Mouse (Mus musculus) left cerebral cortex, adult 11 months (tissue): ENCODE measurements around the gene Taok1.
"Not testable (repeated sequence)": the region's sequence is repeated elsewhere in the genome, so short reads cannot be mapped to it uniquely, and the experiment has no call there.

Experiments
- DNase-seq: peaks from one replicate; pipeline ENCODE4 v3.0.0; 2022; ENCODE audit warnings: low spot score

The Taok1 gene

DNA sequence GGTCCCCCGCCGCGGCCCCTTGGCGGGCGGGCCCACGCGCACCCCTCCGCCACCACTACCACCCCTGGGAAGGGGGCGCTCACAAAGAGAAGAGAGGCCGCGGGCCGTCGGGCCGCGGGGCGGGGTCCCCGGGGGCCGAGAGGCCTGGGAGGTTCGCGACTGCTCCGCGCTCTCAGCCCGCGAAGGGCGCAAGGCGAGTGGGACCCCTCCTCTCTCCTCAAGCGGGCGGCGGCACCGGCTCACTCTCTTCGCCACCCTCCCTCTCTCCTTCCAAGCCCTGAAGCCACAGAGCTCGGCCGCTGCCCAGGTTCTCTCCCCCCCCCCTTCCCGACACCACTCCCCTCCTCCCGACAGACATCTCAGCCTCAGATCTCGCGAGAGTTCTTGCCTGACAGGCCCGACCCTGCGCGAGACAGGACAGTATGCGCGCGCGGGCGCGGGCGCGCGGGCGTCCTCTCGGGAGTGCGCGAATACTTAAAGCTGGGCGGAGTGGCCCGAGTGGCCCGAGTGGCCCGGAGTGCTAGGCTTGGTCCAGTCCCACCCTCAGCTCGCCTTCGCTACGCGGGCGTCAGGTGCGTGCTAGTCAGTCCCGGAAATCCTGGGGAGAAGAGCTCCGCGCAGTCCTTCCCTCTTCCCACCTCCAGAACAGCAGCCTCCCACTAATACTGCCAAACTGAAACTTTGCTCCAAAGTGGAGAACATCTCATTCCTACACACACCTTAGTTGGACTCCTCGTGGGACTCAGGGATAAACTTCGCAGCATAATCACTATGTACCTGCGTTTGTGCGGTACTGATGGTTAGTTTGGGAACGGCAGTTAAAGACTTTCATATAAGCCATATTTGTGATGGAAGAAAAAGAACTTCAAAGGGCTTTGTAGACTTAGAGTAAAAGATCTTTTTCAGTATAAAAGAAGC is at the start of gene Taok1:
Gene Taok1 (minus strand): TSS at position 278 of the 918 bp plus-strand sequence.
- peak; percentile 93 for DNase-seq

DNA sequence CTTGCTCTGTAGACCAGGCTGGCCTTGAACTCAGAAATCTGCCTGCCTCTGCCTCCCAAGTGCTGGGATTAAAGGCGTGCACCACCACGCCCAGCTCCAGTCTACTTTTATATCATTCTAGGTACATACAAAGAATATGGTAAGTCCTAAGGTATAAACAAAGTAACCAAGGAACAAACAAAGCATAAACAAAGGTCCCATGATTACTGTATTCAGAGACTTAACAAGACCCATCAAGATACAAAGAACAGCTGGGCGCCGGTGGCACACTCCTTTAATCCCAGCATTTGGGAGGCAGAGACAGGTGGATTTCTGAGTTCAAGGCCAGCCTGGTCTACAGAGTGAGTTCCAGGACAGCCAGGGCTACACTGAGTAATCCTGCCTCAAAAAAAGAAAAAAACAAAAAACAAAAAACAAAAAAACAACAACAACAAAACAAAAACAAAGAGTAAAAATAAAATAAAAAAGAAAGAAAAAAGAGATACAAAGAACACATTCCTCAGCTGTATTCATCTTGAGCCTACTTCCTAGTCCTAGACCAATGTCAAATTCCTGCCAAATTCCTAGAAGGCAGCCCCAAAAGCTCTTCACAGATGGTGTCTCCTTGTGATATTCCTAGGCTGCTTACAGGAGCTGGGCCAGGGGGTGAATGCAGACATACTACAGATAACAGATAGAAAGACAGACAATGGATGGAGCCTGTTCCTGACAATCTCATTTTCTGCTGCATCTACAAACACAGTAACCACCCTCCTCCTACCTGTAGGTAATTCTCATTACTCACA is 46.0 kb upstream of the Taok1 start:
- not testable (repeated sequence) for DNase-seq

DNA sequence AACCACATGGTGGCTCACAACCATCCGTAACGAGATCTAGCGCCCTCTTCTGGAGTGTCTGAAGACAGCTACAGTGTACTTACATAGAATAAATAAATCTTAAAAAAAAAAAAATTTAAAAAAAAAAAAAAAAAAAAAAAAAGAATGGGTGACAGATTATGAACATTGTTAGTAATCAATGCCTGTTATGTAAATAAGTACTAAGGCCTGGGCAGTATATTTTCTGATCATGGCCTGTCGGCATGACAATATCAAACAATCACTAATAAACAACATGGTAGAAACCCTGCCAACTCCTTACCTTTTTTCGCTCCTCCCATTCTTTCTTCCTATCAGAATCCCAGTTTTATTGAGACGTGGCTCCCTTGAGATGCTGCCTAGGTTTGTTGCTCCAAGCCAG is 44.9 kb upstream of the Taok1 start:
- no peak for DNase-seq

DNA sequence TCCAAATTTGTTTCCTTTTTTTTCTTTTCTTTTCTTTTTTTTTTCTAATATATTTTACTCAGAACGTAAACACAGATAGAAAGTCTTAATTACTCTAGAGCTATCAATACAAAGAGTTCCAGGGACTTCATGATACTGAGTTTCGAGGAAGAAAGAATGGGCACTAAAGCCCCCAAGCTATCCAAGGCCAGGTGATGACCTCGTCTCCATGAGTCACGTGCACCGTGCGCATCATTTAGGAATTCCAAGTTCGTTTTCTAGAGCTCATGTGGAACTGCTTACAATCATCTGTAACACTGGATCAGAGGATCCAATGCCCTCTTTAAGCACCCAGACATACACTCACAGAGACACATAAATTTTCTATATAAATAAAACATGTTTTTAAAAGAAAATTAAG is 41.3 kb upstream of the Taok1 start:
- DNase-seq = no peak

DNA sequence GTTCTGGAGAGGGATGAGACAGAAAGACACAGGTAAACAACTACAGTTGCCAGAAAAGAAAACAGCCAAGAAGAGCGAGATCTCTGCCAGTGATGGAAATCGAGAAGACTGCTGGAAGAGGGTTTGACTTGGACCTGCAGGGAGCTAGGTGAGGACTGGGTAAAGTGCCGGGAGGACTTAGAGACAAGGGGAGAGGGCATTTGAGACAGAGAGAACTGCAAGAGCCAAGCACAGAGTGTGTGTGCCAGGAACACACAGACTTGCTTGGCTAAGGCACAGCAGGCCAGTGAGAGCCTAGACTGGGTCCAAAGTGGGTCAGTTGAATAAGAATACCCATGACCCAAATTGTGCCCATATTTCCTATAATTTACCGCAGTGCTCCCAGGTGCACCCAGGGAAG is 37.9 kb upstream of the Taok1 start:
- DNase-seq = no peak

DNA sequence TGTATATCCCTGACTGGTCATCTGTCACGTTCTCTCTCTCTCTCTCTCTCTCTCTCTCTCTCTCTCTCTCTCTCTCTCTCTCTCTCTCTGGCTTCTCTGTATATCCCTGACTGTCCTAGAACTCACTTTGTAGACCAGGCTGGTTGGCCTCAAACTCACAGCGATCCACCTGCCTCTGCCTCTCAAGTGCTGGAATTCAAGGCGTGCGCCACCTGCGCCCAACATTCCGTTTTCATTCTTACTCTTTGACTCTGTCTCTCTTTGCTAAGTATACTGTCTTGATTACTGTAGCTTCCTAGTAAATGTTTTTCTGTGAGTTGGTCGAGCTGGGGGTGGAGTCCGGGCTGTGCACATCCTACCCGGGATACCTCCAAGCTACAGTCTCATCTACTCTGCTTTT is 33.8 kb upstream of the Taok1 start:
- no peak for DNase-seq

DNA sequence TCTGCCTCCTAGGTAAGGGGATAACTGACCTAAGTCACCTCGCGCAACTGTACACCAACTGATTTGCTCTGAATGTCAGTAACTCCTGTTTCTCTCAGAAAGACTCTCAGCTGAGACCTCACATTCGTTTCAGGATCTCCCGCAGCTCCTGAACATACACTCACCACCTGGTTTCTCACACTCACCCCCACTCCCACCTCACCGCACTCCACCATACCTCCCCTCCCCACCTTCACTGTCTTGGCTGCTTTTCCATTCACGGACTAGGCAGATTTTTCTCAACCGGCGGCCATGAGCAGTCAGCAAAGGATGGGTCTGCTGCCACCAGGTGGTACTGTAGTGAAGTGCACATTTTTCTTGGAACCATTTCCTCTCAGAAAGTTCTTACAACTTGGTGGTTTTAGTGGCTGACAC is 22.6 kb upstream of the Taok1 start:
- peak; percentile 69 for DNase-seq

DNA sequence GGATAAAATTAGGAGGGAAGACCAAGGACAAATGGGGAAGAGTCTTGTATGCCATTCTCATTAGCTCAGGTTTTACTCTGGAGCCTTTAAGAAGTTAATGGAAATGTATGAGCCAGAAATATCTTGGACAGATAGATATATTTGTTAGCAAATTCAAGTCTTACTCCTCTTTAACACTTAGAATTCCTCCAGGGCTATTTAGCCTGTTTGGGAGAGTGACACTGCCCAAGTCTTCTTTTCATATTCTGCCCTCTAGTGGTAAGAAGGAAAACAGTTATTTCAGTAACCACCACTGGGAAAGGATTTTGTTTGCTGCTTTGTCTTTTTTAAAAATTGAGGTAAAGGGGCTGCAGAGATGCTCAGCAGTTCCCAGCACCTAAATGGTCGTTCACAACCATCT is 21.9 kb upstream of the Taok1 start:
- DNase-seq = no peak

DNA sequence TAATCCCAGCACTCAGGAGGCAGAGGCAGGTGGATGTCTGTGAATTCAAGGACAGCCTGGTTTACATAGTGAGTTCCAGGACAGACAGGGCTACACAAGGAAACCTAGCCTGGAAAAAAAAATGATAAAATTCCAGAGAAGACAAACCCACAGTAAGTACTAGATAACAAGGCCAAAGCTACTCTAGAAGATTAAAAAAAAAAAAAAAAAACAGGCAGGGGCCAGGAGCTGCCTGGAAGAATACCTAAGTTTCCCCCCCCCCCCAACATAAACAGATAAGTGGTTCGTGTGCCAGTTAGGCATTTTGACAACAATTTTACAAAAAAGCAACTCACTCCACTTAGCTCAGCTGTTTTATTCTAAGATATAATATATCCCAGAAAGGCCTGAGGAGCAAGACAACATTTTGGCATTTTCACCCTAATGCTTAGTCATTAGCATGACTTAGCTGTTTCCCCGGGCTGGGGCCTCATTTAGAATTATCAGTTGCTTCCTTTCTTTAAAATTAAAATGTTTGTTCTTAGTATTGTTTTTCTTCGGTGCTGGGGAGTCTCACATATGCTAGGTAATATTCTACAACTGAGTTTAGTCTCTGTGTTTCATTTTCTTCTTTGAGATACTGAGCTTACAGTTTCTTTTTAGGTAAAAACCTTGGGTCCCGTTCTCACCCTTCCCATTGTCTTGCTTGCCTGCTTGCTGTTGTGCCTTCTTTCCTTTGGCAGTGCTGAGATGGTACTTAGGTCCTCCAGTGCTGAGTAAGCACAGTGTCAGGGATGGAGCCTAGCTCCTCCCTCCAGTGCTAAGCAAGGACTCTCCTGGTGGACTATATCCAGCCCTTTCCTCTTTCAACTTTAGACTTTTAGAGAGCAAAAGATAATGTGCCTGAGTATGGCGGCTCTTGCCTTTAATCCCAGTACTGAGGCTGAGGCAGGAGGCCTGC is 19.3 kb upstream of the Taok1 start:
- DNase-seq = no peak

DNA sequence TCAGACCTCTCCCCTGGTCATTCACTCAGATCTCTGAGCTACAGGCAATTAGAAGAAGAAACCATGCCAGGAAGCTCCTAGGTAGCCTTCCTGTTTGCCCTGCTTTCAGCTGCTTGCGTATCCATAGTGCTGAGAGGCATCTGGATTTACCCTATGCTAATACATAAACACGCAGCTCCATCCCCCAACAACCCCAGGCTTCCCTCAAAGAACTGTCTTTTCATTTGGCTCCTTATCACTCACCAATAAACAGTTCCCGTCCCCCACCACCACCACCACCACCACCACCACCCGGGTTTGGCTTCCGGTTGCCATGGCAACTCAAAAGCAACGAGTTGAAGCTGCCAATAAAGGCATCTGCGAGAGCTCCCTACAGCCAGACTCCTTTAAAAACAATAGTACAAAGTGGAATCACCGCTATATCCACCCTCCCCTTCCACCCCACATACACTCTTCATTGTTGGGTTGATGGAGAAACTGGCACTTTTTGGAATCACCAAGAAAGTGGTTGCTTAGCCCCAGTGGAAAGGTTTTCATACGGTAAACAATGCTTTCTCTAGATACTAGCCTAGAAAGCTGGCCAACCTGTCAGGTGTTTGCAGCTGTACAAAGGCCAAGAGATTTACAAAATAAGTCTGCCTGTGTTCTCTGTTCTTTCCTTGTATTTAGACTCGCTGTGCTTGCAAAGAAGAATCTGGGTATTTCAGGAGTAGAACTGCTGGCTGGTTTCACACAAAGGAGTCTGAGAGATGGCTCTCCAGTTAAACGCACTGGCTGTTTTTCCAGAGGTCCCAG is 17.6 kb upstream of the Taok1 start:
- no peak for DNase-seq

DNA sequence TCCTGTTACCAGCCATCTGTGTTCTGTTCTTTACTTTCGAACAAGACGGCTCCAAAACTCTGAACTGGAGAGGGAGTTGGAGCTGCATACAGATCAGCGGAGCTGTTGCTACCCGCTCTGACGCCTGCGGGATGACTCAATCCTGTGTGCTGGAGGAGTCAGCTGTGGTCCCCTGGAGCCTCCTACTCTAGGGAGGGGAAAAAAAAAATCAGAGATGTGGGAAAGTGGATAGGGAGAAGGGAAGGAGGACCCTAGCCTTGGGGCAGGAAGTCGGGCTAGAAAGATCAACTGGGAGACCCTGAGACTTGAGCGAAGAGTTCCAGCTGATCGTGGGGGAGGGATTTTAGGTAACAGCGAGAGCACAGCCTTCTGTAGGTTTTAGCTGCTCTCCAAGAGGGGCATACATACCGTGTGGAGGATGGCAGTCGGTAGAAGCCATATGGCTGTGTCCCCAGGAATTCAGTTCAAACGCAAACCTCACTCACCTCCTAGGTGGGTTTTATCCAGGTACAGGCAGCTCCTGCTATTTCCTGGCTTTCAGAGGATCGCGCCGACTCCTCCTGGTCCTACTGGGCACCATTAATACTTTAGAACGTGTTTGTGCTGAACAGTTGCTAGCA is 16.9 kb upstream of the Taok1 start:
- DNase-seq = peak; percentile 46

DNA sequence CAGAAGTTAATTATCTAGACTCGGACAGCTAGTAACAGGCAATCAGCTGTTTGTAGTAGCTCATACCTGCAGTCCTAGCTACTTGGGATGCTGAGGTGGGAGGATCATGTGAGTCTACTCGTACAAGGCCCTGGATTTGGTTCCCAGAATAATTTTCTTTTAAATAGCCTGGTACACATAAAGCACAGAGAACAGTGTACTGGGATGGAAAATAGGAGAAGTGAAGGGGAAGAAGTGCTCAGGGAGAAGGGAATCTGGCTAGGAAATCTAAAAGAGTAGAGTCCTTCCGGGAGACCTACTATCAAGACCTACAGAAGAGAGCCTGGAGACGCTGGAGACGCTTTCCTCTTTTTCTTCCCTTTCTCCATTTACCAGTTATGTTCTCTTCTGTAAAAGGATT is 16.4 kb upstream of the Taok1 start:
- DNase-seq = no peak

DNA sequence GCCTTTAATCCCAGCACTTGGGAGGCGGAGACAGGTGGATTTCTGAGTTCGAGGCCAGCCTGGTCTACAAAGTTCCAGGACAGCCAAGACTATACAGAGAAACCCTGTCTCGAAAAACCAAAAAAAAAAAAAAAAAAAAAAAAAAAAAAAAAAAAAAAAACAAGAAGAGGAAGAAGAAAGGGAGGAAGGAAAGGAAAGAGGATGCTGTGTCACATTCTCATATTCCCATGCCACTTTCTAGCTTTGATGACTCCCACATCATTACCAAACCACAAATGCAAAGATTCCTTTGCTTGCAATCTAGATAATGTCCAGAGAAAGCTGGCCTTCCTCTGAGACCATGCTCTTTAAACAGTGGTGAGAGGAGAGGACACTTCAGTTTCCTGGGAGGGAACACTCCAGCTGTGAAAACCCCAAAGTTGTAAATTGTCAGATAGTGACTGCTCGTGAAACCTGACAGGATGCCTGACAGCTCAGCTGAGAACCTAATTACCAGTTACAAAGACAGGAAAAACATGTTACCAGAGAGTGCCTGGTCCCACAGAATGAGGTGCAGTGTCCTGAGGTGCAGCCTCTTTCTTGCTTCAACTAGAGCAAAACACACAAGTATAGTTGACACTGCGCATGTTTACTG is 14.4 kb upstream of the Taok1 start:
- DNase-seq = no peak

DNA sequence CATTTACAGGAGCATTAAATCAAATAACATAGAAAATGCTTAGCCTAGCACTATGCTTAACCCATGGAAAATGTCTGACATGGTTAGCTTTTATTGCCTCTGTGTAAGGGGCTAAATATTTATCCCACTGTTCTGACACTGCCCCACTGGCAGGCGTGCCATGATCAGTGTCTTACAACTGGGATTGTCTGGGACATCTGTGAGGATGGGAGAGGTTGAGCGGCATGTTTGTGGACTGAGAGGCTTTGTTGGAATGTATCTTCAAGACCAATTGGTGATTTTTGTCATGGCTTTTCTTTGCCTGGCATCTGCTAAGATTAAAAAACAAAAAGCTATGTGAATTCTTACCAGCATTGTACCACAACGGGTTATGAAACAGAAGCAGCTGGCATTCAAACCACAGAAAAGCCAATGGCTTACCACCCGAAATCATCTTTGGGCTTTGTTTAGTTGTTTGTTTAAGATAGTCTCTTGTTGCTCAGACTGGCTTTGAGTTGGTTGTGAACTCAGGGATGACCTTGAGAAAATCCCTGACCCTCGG is 7.5 kb upstream of the Taok1 start:
- no peak for DNase-seq

DNA sequence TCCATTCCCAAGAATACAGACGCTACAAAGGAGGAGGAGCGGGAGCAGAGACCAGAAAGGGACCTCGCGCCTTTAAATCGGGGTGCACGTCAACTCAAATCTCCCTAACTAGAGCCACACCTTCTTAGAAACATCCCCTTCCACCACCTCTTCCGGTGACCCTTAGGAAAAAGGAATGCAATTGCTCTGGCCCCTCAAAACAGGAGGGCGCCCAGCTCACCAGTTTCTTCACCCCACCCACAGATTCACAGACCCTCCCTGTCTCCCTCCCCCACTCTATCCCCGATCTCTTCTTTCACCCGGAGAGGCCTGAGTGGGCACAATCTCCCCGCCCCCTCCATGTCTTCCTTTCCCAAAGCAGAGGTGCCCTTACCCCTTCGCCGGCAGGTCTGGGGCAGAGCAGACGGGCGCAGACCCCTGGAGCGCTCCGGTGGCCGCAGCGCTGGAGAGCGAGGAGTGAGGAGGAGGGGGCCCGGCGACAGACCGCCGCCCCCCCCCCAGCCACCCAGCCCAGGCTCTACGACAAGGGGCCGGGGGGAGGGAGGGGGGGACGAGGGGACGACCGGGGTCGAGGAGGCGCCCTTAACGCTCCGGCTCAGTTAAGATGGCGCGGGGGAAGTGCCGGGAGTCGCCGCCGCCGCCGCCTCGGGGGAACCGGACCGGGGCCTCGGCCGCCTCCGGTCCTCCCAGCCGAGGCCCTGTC is 629 bp downstream of the Taok1 start:
- no peak for DNase-seq

DNA sequence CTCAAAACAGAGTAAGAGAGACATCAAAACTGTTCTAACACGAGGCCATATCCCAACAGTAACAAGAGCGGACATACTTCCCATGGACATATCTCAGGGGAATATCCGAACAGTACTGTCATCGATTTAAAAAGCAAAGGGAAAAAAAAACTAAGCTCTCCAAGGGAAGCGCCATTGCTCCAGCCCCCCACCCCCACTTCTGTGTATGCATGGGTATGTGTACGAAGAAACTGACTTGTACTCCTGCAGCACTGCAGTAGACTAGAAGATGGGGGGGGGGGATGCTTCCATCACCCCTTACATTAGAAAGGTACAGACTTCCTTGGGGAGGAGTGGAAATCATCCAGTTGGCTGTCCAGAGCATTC is 1.2 kb downstream of the Taok1 start:
- DNase-seq = no peak

DNA sequence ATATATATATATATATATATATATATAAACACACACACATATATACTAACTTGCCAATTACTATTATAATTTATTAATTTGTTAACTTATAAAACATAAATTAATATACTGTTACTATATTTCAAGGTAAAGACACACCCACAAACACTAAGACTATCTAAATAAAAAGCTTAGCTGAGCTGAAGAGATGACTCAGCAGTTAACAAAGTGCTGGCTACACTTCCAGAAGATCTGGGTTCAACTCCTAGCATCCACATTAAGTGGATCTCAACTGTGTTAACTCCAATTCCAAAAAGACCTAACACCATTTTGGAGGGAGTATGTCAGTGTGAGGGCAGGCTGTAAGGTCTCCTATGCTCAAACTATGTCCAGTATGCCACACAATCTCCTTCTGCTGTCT is 10.3 kb downstream of the Taok1 start:
- no peak for DNase-seq

DNA sequence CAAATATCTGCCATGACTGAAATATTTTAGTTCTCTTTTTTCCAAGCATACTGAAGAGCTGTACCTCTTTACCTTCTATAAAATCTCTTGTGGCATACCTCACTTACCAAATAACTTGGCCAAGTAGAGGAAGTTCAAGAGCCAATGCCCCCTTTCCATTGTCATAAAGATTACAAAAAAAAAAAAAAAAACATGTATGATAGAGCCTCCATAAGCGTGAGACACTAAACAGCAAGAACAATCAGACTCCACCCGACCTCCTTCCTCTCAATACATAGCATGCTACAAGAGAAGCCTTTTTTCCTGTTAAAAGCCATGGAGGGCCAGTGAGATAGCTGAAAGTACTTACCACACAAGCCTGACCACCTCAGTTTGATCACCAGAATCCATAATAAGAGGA is 16.2 kb downstream of the Taok1 start:
- no peak for DNase-seq

DNA sequence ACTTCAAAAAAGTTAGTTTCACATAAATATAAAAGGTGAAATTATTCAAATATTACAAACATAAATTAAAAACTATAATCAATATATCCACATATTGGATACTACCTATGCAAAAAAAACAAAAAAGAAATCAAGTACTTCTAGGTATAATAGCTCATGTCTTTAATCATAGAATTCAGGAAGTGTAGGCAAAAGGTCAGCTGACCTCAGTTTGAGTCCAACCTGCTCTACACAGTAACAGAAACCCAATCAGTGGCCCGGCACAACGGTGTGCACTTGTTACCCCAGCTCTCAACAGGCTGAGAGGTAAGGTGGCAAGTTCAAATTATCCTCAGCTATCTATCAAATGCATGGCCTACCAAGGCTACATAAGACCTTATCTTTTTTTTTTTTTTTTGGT is 16.8 kb downstream of the Taok1 start:
- no peak for DNase-seq

DNA sequence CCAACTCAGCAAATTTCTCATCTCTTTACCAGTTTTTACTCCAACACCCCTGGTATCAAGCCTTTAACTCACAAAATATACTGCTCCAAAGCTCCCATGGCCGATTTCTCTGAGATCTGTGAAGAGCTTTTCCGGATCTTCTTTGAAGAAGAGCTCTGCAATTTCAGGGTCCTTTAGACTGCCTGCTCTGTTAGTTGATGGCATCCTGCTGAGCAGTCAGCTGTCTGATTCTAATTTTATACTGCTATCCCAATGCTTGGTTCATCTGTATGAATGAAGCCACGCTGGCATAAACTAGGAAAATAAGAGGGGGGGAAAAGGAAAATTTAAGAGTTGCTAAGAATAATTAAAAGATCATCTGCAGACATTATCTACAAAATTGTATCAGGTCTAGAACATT is 22.4 kb downstream of the Taok1 start:
- no peak for DNase-seq
